Mouse (Mus musculus) lung, postnatal 0 days (tissue): ENCODE measurements at regions not wholly inside any gene's neighbourhood (a gene's known extent, or its start where the extent isn't known, plus 50 kb on each side); places are given as distances from the start of the nearest gene placed in this dataset.
A peak's percentile ranks its signal among the peaks of the same experiment; 100 is the strongest.

Source experiments
- ATAC-seq: fragments of 200-750 bp; cut with Nextera tagmentation; 2 replicates; pipeline ENCODE4 v1.8.0; 2017; ENCODE audit warnings: moderate library complexity
- DNase-seq: peaks from one replicate; pipeline ENCODE4 v3.0.0-alpha.2; 2016; ENCODE audit warnings: low spot score
- H3K27ac ChIP-seq: fragments of 300-500 bp; sonication (generic); 2 replicates; pipeline ENCODE4 v1.5.1; 2014; ENCODE audit warnings: antibody characterized with exemption, mild to moderate bottlenecking, low read length, mixed read lengths
- H3K27me3 ChIP-seq: fragments of 300-500 bp; sonication (generic); replicated peaks from 2 replicates; pipeline ENCODE4 v1.6.1; 2014; ENCODE audit warnings: low read length, mixed read lengths; ENCODE audit not compliant: insufficient read depth
- H3K36me3 ChIP-seq: fragments of 300-500 bp; sonication (generic); 2 replicates; pipeline ENCODE4 v1.6.1; 2014; ENCODE audit warnings: low read length, mixed read lengths; ENCODE audit not compliant: insufficient read depth
- H3K4me1 ChIP-seq: fragments of 300-500 bp; sonication (generic); 2 replicates; pipeline ENCODE4 v1.6.1; 2014; ENCODE audit warnings: antibody characterized with exemption, low read depth, low read length, mixed read lengths; ENCODE audit not compliant: insufficient read depth
- H3K4me2 ChIP-seq: fragments of 300-500 bp; sonication (generic); replicated peaks from 2 replicates; pipeline ENCODE4 v1.6.1; 2014; ENCODE audit warnings: low read depth, mild to moderate bottlenecking, low read length, moderate library complexity, mixed read lengths
- H3K4me3 ChIP-seq: fragments of 300-500 bp; sonication (generic); 2 replicates; pipeline ENCODE4 v1.5.1; 2014; ENCODE audit warnings: low read depth, low read length
- H3K9ac ChIP-seq: fragments of 300-500 bp; sonication (generic); replicated peaks from 2 replicates; pipeline ENCODE4 v1.6.1; 2014; ENCODE audit warnings: low read depth, mild to moderate bottlenecking
- H3K9me3 ChIP-seq: fragments of 300-500 bp; sonication (generic); 2 replicates; pipeline ENCODE4 v1.6.1; 2016; ENCODE audit warnings: low read length, mixed read lengths
- CTCF ChIP-seq: IDR thresholded peaks from 2 replicates; pipeline ENCODE4 v1.5.1; 2016; ENCODE audit warnings: antibody characterized with exemption, mild to moderate bottlenecking
- EP300 ChIP-seq: IDR thresholded peaks from 2 replicates; pipeline ENCODE4 v1.6.1; 2016; ENCODE audit warnings: antibody characterized with exemption, mild to moderate bottlenecking, control low read depth
- WGBS: fragments of 180-500 bp; shearing (Covaris S2); extraction: QIAGEN DNeasy Blood & Tissue Kit; methylation state at CpG from one replicate; pipeline ENCODE4 v1.1.7; 2014; 5-methylcytosine and 5-hydroxymethylcytosine counted together

DNA sequence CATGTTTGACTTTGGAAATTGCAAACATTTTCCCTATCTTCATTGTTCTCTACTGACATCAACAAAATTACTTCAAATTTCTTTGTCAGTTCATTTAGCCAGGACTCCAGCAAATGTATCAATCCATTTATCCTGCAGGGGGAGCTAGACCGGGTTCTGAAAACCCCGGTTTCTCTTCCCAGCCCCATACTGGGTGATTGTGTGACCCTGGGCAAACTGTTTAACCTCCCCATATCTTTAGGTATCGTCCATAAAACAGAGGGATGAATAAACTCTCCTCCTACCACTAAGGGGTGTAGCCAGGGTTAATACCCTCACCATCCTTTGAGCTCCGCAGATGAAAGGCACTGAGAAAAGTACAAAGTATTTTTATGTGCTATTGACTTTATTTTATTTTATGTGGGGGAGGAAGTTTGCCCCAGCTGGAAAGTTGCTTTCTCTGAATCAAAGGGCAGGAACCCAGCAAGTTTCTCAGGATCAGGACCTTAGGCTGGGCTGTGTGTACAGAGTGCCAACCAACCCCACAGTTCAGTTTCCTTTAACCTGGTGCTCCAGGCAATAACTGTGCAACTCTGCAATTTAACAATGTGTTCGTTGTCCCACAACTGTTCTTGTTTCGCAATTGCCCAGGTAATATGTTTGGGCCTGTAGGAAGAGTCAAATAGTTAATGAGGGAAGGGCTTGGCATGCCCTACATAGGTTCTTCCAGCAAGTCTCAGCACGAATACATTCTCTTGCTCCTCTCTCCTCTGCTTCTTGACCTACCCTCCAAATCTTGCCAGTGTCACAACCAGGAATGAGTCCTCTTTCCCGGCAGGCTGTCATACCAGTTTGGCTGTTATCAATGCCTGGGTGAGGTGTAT lies 696.1 kb upstream of the A1bg start:
- H3K4me2 ChIP-seq = no peak overlapping the region
- H3K27me3 ChIP-seq = no peaks in the 10 kb centered on the region
- H3K27ac ChIP-seq = no peak overlapping the region
- no peak overlapping the region for H3K4me3 ChIP-seq
- no peak overlapping the region for H3K9ac ChIP-seq
- H3K36me3 ChIP-seq = no peaks in the 10 kb centered on the region
- 63% methylated on average over 8 of the region's 8 CpGs for WGBS
- no peaks in the 10 kb centered on the region; the same call in 1 of the 2 replicates for H3K4me1 ChIP-seq
- no peak for ATAC-seq
- no peaks in the 10 kb centered on the region for H3K9me3 ChIP-seq
- no peak for DNase-seq
- TF ChIP-seq EP300 (no peak), CTCF (0 out of 2 replicates have a peak, but pooled peaks have one; percentile 8)

- 58% methylated on average over 3 of the region's 3 CpGs for WGBS
- peak; percentile 36 for ATAC-seq
- H3K27ac ChIP-seq = no peak overlapping the region
Observed at GRCm38 (mm10) chr15:61610662-61611061, 687.9 kb upstream of the A1bg start.

GRCm38 (mm10) chr15:61609656-61610055 lies 686.8 kb upstream of the A1bg start:
- no peak overlapping the region for H3K4me3 ChIP-seq
- no peaks in the 10 kb centered on the region for H3K36me3 ChIP-seq
- H3K4me1 ChIP-seq = peaks cover 3% of the 10 kb centered on the region; the same call in 1 of the 2 replicates
- no peaks in the 10 kb centered on the region for H3K9me3 ChIP-seq
- no peak overlapping the region for H3K9ac ChIP-seq
- ATAC-seq = peak; percentile 73
- TF ChIP-seq EP300 = peak; percentile 63; the same call in 1 of the 2 replicates
- no peak for TF ChIP-seq CTCF
- no peak overlapping the region for H3K4me2 ChIP-seq
- no peaks in the 10 kb centered on the region for H3K27me3 ChIP-seq
- peak; percentile 44 for DNase-seq
- 50% methylated on average over 6 of the region's 6 CpGs for WGBS
- H3K27ac ChIP-seq = no peak overlapping the region

More at GRCm38 (mm10) chr15:61610662-61611061, 687.9 kb upstream of the A1bg start:
- Histone ChIP-seq H3K36me3 (no peaks in the 10 kb centered on the region), H3K9ac (no peak overlapping the region), H3K9me3 (no peaks in the 10 kb centered on the region), H3K4me1 (peaks cover 3% of the 10 kb centered on the region; the same call in 1 of the 2 replicates), H3K4me3 (no peak overlapping the region), H3K27me3 (no peaks in the 10 kb centered on the region), H3K4me2 (no peak overlapping the region)
- DNase-seq = peak; percentile 41
- peak; percentile 95 for TF ChIP-seq EP300
- no peak for TF ChIP-seq CTCF

- peak; percentile 90 for DNase-seq
- H3K4me2 ChIP-seq = no peak overlapping the region
- H3K9me3 ChIP-seq = no peaks in the 10 kb centered on the region
- no peak overlapping the region for H3K4me3 ChIP-seq
- peaks cover 3% of the 10 kb centered on the region; the same call in 1 of the 2 replicates for H3K4me1 ChIP-seq
- no peak for TF ChIP-seq CTCF
- peak; percentile 95 for TF ChIP-seq EP300
- no peaks in the 10 kb centered on the region for H3K27me3 ChIP-seq
- no peak overlapping the region for H3K9ac ChIP-seq
- WGBS = 14% methylated on average over 6 of the region's 6 CpGs
- ATAC-seq = peak; percentile 79
- no peaks in the 10 kb centered on the region for H3K36me3 ChIP-seq
- H3K27ac ChIP-seq = no peak overlapping the region; the same call in 1 of the 2 replicates
Observed at GRCm38 (mm10) chr15:61608301-61608731, 685.5 kb upstream of the A1bg start.

DNA sequence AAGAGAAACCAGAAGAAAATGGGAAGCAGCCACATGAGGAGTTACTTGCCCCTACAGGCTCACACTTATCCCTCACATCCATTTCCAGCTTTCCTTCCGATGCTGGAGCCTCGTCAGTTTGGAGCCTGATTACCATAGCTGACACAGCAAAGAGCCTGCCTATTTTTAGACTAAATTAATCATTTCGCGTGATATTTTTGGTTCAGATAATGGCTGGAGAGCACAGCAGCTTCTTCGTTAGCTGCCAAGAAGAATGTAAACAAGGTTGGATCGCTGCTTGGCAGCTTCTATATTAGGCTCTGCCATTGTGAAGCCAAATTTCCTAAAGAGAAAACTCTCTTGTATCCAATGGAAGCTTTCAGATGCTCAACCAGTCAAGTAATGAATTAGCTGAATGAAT lies 676.9 kb upstream of the A1bg start:
- no peak for ATAC-seq
- TF ChIP-seq CTCF (no peak), EP300 (no peak)
- H3K27ac ChIP-seq = no peak overlapping the region
- WGBS = 33% methylated on average over 6 of the region's 6 CpGs
- H3K9me3 ChIP-seq = no peaks in the 10 kb centered on the region
- DNase-seq = peak; percentile 30
- no peaks in the 10 kb centered on the region for H3K36me3 ChIP-seq
- H3K4me1 ChIP-seq = no peaks in the 10 kb centered on the region; the same call in 1 of the 2 replicates
- no peak overlapping the region; the same call in 1 of the 2 replicates for H3K4me2 ChIP-seq
- H3K4me3 ChIP-seq = no peak overlapping the region
- no peaks in the 10 kb centered on the region for H3K27me3 ChIP-seq
- no peak overlapping the region for H3K9ac ChIP-seq

GRCm38 (mm10) chr15:61596318-61596717 lies 673.5 kb upstream of the A1bg start:
- no peak overlapping the region for H3K4me3 ChIP-seq
- H3K4me2 ChIP-seq = no peak overlapping the region
- no peaks in the 10 kb centered on the region; the same call in 1 of the 2 replicates for H3K4me1 ChIP-seq
- TF ChIP-seq CTCF (no peak), EP300 (no peak)
- H3K36me3 ChIP-seq = no peaks in the 10 kb centered on the region
- no peak overlapping the region for H3K9ac ChIP-seq
- no peak for ATAC-seq
- no peak overlapping the region for H3K27ac ChIP-seq
- WGBS = 65% methylated on average over 4 of the region's 4 CpGs
- H3K9me3 ChIP-seq = no peaks in the 10 kb centered on the region
- no peak for DNase-seq
- no peaks in the 10 kb centered on the region for H3K27me3 ChIP-seq
